Mouse (Mus musculus) frontal cortex, adult 2 months (tissue): Measurements from ENCODE around the gene Hsd17b2. TPM values are rescaled to one million over a fixed set of nuclear protein-coding genes. Genes with fewer than 3 reads are reported as not detected.

Experiments used
- DNase-seq, 2 experiments: peaks; one replicate each; pipeline ENCODE4 v3.0.0; 2022; ENCODE audit warnings: low spot score in 1 of 2; ENCODE audit errors: extremely low spot score in 1 of 2
- polyA plus RNA-seq: library from polyadenylated mRNA; depleted of rRNA; stranded (reverse); fragments of >200 nt; gene quantifications from 2 replicates; pipeline ENCODE4 v1.2.3, GENCODE M21; 2012; rRNA removed

Gene Hsd17b2
- 0.16 and 0.19 TPM in 2 replicates for polyA plus RNA-seq

DNA sequence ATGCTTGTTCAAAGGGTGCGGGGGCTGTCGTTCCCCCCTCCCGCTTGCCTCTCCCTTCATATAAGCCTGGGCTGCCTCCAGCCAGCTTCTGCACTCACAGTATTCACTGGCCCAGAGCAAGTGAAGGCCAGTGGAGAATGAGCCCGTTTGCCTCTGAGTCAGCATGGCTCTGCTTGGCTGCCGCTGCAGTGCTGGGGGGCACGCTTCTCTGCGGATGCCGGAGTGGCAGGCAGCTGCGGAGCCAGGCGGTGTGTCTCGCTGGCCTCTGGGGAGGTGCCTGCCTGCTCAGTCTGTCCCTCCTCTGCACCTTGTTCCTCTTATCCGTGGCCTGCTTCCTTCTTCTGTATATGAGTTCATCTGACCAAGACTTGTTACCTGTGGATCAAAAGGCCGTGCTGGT lies at the start of gene Hsd17b2:
Gene Hsd17b2 (plus strand): TSS at position 46 of the 400 bp plus-strand sequence.
- no peak for DNase-seq

DNA sequence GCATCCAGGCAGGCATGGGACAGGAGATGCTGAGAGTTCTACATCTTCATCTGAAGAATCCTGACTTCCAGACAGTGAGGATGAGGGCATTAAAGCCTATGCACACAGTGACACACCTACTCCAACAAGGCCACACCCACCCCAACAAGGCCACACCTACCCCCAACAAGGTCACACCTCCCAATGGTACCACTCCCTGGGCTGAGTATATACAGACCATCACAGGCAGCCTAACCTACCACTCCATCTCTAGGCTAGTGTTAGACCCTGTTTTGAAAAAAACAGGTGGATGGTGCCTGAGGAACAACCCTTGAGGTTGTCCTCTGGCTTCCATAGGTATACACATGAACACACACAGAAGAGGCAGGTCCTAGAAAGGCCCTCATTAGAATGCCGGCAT lies 49.4 kb upstream of the Hsd17b2 start:
- DNase-seq = no peak

DNA sequence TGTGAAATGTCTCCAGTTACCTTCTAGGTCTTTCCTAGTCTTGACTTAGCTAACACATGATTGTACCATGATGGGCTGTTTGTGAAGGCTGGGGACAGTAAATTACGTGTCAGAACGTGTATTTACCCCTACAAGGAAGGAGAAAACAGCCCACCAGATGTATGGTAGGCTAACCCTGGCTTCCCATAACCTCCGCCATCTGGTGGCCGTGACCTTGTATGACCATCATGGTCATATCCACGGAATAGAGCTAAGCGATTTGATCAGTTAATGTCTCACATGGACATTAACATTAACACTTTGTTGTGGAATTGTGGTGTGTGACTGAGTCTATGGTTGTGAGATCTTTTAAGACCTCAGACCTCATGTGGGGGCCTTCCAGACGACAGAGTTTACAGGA lies 42.7 kb upstream of the Hsd17b2 start:
- no peak for DNase-seq

DNA sequence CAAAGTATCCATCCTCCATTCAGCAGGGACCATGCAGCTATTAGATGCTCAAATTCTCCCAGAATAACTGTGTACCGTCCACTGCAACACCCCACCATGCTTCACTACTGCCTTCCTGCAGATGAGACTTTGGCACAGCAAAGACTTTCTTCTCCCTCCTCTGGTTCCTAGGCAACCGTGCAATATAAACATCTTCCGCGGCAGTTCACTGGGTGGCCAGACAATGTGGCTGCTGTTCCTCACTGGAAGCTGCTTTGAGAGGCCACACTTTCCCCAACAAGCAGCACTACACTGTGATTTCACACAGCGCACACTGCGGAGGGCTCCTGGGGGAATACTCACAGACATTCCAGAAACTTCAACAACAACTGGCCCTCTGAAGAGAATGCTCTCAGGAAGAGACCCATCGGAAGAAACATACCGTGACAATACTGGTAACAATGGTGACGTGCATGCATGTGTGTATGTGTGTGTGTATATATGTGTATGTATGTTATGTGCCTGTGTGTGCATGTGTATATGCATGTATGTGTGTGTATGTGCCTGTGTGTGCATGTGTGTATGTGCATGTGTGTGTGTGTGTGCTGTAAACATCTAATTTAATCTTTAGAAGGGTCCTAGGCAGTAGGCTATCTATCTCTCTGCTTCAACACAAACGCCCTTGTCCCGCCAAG lies 41.2 kb upstream of the Hsd17b2 start:
- peak in 1 of 2 experiments; percentile 49 for DNase-seq

DNA sequence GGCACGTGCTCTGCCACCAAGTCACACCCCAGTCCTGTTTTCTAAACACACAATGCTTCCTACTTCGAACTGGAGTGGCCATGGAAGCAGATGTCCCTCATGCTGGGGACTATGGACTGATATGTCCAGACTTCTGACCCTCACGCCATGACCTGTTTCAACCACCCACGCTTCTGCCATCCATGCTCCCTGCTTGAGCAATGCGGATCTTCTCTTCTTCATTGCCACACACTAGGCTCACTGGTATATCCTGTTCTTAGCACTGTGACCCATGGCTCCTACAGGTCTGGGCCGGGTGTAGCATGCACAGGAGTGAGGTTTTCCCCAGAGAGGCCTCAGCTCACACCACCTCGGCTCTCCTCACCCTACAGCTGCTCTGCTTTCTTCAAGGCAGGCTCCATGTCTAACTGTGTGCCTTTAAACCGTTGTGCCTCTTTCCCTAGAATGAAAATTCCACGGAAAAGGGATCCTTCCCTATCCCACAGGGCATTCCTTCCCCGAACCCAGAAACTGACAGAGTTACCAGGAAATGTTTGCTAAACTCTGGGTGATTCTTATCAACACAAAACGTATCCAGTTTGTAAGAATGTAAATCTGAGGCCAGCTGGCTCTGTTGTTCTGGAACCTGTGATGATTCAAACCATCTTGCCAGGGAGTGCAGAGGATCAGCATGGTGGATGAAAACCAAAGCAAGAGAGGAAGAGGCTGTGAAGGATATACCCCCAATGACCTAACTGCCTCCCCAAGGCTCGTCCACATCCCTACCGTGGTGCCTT lies 34.2 kb upstream of the Hsd17b2 start:
- DNase-seq = no peak

DNA sequence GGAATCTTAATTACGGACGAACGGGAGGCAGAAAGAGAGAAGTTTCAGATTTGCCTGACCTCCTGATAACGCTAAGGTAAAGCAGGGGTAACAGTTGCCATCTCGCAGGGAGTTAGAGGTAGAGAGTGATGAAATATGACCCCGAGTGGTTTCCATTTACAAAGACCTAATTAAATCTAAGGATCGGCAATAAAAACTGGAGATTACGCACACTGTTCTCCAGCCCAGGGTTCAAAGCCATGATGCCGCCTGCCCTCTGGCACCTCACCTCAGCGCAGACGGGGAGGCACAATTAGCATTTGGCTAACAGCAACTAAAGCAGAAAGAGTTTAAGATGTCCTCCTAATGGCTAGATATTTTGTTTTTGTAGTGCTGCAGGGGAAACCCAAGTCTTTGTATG lies 31.2 kb upstream of the Hsd17b2 start:
- DNase-seq = no peak

DNA sequence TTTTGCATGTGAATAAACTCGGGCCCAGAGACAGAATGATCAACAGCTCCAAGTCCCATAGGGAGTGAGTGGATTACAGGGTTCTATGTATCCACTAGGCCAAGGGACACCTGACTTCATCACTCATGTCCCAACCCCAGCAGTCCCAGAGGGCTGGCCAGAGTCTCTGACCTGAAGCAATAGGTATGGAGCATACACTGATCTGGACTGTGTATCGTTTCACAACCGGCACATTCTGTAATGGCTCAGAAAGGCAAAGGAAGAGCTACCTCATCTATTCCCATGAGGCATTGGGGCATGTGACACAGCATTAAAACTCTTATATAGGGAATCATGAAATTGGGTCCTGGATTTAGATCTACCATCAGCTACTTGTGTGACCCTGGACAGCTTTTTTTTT lies 29.1 kb upstream of the Hsd17b2 start:
- DNase-seq = no peak

DNA sequence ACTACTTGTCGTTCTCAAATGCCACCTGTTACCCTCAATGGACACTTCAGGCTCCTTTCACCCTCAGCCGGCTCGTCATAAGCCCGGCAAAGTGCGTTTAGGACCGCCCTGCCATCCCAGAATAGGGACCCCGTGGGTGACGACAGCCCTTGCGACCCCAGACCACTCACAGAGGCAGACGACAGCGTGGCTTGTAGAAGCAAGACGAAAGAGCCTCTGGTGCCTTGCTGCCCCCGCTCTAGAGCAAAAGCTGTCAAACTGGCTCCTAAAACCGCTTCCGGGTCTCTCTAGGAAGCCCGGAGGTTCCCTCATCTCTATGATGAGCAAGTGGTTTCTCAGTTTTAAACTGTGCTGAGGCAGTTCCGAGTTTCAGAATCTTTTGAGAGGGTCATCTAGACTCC lies 28.3 kb upstream of the Hsd17b2 start, which contains the start of gene Sdr42e1:
Gene Sdr42e1 (minus strand): TSS at position 260 of the 401 bp plus-strand sequence.
- DNase-seq = peak; percentile 16 to 73

DNA sequence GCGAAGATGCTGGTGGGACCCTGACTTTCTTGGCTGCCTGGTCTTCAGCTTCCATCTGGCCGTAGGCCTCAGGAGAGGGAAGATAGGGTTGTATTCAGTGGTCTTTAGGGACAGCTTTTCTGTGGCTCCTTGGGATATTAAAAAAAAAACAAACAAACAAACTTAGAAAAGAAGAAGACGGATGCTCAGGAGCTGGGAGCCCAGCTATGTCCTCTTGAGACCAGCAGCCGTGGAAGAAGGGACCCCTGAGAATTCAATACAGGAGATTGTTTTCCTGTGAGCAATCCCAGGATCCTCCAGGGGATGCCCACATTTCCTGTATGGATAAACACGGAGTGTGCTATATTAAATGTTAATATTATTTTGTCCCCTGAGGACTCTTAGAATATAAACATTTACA lies 26.5 kb upstream of the Hsd17b2 start:
- no peak for DNase-seq

DNA sequence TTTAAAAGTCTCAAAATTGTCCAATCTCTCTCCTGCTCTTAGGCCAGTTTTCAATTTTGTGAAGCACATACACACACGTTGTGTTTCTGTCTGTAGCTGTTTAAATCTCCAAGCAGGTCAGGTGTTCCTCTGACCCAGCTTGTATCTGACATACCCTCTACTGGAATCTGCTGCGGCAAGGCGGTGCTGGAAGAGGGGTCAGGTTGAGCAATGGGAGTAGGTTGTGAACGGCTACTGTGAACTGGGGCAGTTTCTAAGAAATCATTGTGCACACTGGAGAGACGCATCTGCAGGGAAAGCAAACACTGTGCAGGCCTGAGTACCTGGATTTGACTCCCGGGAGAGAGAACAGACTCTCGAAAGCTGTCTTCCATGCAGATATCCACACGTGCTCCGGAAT lies 25.2 kb upstream of the Hsd17b2 start:
- DNase-seq = no peak

DNA sequence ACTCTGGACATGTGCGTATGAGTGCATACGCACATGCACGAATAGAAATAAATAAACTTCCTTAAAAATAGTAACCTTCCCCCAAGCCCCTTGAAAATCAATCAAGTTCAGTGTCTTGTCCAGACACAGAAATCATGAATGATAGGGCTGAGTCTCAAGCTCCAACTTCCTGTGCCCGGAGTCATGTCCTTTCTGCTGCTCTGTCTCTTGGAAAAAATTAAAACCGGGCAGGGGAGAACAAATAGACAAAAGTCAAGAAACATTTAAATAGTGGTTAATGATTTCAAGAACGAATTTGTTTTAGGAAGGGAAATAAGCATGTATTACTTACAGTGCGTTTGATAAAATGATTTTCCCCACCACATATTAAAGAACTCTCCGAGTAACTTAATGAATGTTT lies 24.7 kb upstream of the Hsd17b2 start:
- DNase-seq = no peak

DNA sequence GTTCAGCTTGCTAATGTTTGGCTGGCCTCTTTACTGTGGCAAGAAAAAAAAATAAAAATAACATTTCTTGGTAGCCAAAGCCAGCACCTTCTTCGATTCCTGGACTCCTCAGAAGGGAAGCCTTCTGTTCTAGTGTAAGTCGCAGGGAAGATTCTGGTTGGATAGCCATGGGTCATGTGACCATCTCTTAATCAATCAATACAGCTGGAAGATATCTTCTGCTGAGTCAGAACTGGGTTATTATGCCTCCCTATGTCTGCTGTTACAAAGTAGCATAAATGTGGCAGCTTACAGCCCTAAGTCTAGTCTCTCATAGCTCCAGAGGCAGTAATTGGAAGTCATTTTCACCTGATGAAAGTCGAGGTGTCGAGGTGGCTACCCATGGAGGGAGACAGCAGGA lies 23.1 kb upstream of the Hsd17b2 start:
- DNase-seq = no peak

DNA sequence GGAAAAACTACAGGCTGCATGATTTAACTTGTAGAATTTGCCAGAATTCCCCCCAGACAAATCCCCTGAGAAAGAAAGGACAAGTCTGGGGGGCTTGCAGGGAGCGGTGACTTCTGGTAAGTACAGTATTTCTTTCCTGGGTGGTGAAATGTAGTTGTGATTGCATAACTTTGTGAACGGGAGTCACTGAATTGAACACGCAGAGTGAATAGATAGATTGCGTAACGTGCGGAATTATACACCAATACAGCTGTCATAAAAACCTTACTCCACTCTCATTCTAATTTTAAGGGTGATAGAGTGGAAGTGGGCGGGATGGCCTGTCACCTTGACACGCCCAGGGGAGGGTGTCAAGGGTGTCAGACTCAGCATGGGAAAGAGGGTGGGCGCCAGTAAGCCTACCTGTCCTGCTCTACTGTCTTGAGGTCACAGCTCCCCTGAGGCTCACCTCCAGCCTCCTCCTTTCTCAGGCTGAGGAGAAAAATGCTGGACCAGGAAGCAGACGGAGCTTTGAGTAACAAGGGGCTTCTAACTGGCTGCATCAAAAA lies 17.7 kb upstream of the Hsd17b2 start:
- DNase-seq = no peak

DNA sequence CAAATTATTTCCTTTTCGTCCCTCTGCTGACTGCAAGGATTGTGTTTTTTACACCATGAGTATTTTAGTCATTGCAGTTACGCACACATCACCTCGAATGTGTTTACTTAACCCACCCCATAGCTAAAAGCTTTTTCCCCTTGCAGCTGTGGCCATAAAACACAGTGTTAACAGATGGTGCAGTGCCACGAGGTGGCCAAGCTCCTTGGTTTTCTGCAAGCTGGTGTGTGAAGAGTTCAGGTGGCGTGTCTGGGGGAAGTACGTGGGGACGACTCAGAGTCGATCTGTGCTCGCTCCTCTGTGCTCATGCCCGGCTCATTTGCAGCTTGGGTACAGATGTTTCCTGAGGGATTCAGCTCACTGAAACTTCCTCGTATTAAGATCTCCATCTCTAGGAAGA lies 17.2 kb upstream of the Hsd17b2 start:
- no peak for DNase-seq

DNA sequence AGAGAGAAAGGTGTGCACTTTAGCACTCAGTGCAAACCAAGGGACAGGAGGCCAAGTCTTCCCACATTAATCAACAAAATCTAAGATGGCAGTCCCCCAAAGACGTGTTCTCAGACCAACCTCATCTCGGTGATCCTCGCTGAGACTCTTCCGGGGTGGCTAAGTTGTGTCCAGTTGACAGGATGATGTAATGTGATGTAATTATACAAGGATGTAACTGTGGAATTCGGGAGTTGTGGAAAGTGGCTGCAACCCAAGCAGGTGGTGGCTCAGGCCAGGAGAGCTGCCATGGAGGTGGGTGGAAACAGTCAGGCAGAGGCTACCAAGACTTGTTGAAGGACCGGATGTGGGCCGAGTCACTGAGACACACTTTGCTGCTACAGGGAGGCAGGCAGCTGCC lies 13.8 kb upstream of the Hsd17b2 start:
- no peak for DNase-seq

DNA sequence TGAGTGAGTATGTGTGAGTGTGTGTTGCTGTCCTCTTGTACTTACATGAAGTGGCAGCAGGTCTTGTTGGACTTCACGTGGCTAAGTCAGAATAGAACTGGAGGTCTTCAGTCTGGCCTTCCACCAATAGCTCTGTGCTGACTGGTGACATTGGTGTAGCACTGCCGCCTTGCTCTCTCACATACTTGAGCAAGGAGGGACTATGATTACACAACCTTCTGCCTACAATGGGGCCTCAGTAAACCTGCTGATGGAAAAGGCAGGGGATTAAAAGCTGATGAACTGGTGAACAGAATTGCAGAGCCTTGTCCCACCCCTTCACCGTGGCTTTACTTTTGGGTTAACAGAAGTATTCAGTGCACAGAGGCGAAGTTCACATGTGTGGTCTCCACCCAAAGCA lies 9.6 kb upstream of the Hsd17b2 start:
- no peak for DNase-seq

DNA sequence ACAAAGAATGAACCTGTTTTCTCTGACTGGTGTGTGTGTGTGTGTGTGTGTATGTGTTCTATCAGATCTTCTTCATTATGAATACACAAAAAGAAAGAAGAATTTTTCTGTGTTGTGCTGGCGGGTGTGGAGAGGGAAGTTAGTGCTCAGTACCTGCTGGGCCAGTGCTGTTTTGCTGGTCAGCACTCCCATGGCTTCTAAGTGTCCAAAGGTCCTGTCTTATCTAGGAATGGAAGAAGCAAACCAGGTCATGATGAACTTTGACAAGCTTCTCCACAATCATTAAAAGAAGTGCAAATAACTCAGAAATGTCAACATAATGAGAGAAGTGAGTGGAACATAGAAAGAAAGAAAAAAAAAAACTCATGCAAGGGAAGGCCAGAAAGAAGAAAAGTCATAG lies 6.1 kb upstream of the Hsd17b2 start:
- no peak for DNase-seq

DNA sequence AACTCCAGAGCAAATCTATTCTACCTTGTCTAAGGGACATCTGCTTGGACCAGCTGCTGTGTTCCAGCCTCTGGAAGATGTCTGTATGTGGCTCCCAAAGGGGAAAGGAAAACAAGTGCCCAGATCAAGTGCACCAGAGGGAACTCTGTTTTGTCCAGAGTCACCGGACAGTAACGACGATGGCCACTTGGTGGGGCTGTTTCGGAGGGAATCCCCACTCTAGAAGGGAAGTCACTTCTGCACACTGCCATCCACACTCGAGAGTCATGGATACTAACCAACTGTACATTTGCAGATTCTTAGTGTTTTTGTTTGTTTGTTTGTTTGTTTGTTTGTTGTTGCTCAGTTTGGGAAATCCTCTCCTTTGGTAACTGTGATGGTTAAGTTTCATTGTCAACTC lies 4.5 kb upstream of the Hsd17b2 start:
- DNase-seq = peak in 1 of 2 experiments; percentile 47

DNA sequence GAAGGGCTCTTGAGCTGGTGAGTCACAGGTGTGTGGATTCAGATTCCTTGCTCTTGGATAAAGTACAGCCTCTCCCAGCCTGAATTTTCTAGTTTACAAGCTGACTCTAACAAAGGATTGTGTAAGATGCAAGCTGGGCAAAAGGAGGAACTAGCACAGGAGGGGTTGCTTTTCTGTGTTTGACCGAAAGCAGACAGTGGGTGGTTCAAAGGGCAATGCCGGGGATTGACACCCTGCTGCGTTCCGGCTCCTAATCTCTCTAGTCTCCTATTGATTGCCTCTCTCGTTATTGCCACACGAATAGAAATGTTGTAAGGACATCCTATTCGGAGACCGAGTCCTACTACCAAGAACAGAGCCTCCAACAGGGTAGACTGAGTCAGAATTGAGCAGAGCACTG lies 1.0 kb upstream of the Hsd17b2 start:
- no peak for DNase-seq

DNA sequence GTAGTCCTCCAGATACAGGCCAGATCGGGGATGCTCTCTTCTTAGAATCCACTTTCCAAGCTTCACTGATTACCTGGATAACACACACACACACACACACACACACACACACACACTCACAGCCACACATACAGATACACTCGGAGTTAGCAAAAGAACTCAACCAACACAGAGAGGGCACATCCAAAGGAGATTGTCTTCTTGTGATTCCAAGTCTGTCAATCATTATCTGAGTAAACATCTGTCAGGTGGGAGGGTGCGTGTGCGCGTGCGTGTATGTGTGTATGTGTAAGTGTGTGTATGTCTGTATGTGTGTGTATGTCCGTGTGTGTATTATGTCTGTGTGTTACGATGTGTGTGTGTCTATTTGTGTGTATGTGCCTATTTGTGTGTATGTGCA lies 458 bp upstream of the Hsd17b2 start:
- no peak for DNase-seq

DNA sequence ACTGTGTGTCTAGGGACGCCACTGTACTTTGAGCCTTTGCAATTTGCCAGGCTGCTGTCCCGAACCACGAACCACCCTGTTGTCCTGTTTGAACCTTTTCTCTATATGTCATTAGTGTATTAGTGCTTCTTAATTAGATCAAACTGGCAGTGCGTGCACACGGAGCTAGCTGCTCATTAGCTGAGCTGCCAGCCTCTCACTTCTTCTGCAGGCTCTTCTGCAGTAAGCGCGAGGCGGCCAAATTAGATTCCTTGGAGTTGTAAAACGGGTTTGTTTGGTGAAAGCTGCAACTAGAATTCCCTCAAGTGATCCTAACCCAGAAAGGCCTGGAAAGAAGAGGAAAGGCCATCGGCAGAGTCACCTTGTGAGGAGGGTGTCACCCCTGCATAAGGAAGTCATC lies 997 bp downstream of the Hsd17b2 start:
- DNase-seq = no peak

DNA sequence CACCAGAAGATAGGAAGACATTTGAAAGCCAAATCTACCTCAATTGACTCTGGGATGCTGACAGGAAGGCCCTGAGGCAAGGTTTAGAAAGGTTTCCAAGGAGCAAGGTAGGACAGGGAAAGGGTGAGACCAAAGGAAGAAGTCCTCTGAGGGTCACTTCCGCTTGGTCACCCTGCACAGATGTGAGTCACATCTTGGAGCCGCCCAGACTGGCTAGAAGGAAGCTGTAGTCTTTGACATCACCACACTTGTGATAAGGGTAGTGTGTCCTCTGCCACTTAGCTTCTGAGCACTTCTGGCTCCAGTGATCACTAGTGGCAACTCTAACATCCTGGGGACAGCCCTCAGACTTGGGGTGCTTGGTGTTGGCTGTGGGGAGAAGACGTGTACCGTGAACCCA lies 4.4 kb downstream of the Hsd17b2 start:
- no peak for DNase-seq
